Mouse (Mus musculus) liver, adult 2 months (tissue): ENCODE measurements around the gene Dis3l2. TPM values are rescaled to one million over a fixed set of nuclear protein-coding genes. Genes with fewer than 3 reads are reported as not detected.

Experiments
- DNase-seq: peaks from one replicate; pipeline ENCODE4 v3.0.0-alpha.2; 2011; ENCODE audit warnings: low read depth, low spot score; ENCODE audit errors: extremely low read depth
- H3K27ac ChIP-seq: fragments of 200-500 bp; replicated peaks from 2 replicates; pipeline ENCODE4 v1.5.1; 2012; ENCODE audit warnings: low read depth, mild to moderate bottlenecking, control low read depth, inconsistent platforms, low read length; ENCODE audit not compliant: insufficient read depth
- H3K27me3 ChIP-seq: fragments of 200-500 bp; 2 replicates; pipeline ENCODE4 v1.6.1; 2012; ENCODE audit warnings: mild to moderate bottlenecking, moderate library complexity, low read length, inconsistent platforms; ENCODE audit not compliant: control insufficient read depth, insufficient read depth
- H3K36me3 ChIP-seq: fragments of 200-500 bp; 2 replicates; pipeline ENCODE4 v1.6.1; 2012; ENCODE audit warnings: low read length, inconsistent platforms; ENCODE audit not compliant: control insufficient read depth, insufficient read depth
- H3K4me1 ChIP-seq: fragments of 200-500 bp; 2 replicates; pipeline ENCODE4 v1.6.1; 2011; ENCODE audit warnings: low read length; ENCODE audit not compliant: control insufficient read depth, insufficient read depth
- H3K4me3 ChIP-seq: fragments of 200-500 bp; 2 replicates; pipeline ENCODE4 v1.5.1; 2011; ENCODE audit warnings: low read depth, mild to moderate bottlenecking, control low read depth, low read length, moderate library complexity; ENCODE audit not compliant: insufficient read depth
- H3K79me2 ChIP-seq: fragments of 200-500 bp; 2 replicates; pipeline ENCODE4 v1.6.1; 2012; ENCODE audit warnings: inconsistent platforms, mild to moderate bottlenecking, low read length, moderate library complexity; ENCODE audit not compliant: control insufficient read depth, insufficient read depth
- H3K9ac ChIP-seq: fragments of 200-500 bp; 2 replicates; pipeline ENCODE4 v1.6.1; 2012; ENCODE audit warnings: low read depth, mild to moderate bottlenecking, control low read depth, inconsistent platforms, low read length
- CTCF ChIP-seq: fragments of 200-500 bp; IDR thresholded peaks from 2 replicates; pipeline ENCODE4 v1.5.1; 2011; ENCODE audit warnings: low read depth, low read length, control low read depth
- POLR2A ChIP-seq: fragments of 200-500 bp; IDR thresholded peaks from 2 replicates; pipeline ENCODE4 v1.6.1; 2011; ENCODE audit warnings: low read length, control low read depth; ENCODE audit not compliant: insufficient read depth; ENCODE audit errors: extremely low read depth
- WGBS: fragments of 180-500 bp; shearing (Covaris S2); methylation state at CpG from one replicate; pipeline ENCODE4 v1.1.7; 2018; 5-methylcytosine and 5-hydroxymethylcytosine counted together
- polyA plus RNA-seq: library from polyadenylated mRNA; depleted of rRNA; stranded (reverse); fragments of >200 nt; gene quantifications from 2 replicates; pipeline ENCODE4 v1.2.3, GENCODE M21; 2012
- total RNA-seq: library from RNA; depleted of rRNA; stranded (reverse); fragments of >200 nt; gene quantifications from 2 replicates; pipeline ENCODE4 v1.2.3, GENCODE M21; 2014

Gene Dis3l2
- total and polyA plus RNA-seq, 2 experiments, result 9.0 to 13.4 TPM

- TF ChIP-seq CTCF, result no peak
- no peak for TF ChIP-seq POLR2A
- 76% methylated on average over 9 of the region's 9 CpGs for WGBS
- Histone ChIP-seq H3K4me3 (no peak overlapping the region), H3K36me3 (no peaks in the 10 kb centered on the region), H3K27me3 (peaks cover 4% of the 10 kb centered on the region; the same call in 1 of the 2 replicates), H3K9ac (no peak overlapping the region), H3K79me2 (no peaks in the 10 kb centered on the region), H3K4me1 (peaks cover 5% of the 10 kb centered on the region), H3K27ac (no peak overlapping the region)
- no peak for DNase-seq
Measured at GRCm38 (mm10) chr1:86674385-86674784, 29.2 kb upstream of the Dis3l2 start.

DNA sequence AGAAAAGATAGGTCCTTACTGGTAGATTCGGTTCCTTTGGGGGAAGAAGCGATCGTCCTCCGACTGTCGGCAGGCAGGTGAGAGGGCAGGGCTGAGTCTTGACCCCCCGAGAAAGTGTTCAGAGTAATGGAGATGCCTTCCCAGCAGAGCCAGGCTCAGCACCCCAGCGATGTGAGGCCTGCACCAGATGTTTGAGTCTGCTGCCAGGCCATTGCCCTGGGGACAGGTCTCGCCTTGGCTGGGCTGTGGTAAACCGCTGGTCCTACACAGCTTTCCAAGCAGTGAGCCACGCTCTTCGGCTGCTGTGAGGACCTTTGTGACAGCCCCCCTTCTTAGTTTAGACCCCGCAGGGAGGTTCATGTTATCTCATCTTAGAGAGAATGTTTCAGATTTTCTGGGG, 28.5 kb upstream of the Dis3l2 start:
- WGBS, result 90% methylated on average over 12 of the region's 12 CpGs
- H3K27me3 ChIP-seq, result peaks cover 2% of the 10 kb centered on the region; the same call in 1 of the 2 replicates
- TF ChIP-seq CTCF, result no peak
- no peak for TF ChIP-seq POLR2A

DNA sequence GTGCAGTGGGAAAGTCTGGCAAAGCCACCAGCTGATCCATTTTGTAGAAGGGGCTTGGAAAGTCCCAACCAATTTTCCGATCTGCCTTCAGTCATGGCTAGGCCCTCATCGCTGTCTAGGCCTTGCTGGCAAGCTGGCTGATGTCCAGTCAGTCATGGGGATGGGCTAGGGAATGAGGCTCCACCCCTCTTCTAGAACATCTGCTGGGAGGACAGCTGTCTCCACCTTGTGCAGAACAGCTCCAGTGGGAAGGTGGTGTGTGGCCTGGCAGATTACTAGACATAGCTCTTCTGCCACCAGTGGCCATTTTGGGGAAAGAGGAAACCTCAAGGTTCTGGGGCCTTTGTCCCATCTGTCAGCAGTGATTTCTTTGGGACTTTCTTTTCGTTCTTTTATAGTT, 26.0 kb upstream of the Dis3l2 start:
- Histone ChIP-seq H3K36me3 (no peaks in the 10 kb centered on the region), H3K4me1 (no peaks in the 10 kb centered on the region), H3K4me3 (no peak overlapping the region), H3K27me3 (no peaks in the 10 kb centered on the region), H3K9ac (no peak overlapping the region), H3K79me2 (no peaks in the 10 kb centered on the region), H3K27ac (no peak overlapping the region)
- DNase-seq, result no peak
- 84% methylated on average over 3 of the region's 3 CpGs for WGBS
- TF ChIP-seq CTCF (no peak), POLR2A (no peak)

More for the DNA sequence above, 28.5 kb upstream of the Dis3l2 start:
- no peak for DNase-seq
- Histone ChIP-seq H3K4me1 (peaks cover 3% of the 10 kb centered on the region), H3K36me3 (no peaks in the 10 kb centered on the region), H3K27ac (no peak overlapping the region), H3K4me3 (no peak overlapping the region), H3K9ac (no peak overlapping the region), H3K79me2 (no peaks in the 10 kb centered on the region)

DNA sequence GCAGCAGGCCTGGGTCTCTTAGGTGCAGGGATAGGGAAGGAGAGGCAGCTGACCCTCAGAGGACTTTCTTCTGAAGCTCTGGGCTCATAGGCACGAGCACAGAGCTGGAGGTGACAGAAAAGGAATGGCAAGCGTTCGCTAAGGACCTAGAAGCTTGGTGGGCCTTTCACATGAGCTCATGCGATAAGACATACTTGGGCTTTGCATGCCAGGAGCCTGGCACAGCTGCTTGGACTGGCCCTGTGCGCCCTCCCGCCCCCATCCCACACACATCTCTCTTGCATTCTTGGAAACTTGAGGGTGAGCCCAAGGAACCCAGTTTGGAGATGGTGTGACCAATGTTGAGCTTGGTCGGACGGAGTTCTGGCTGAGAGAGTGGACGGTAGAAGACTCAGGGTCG, 24.9 kb upstream of the Dis3l2 start:
- Histone ChIP-seq H3K79me2 (no peaks in the 10 kb centered on the region), H3K4me3 (no peak overlapping the region), H3K36me3 (no peaks in the 10 kb centered on the region), H3K27me3 (no peaks in the 10 kb centered on the region), H3K9ac (no peak overlapping the region), H3K4me1 (no peaks in the 10 kb centered on the region), H3K27ac (no peak overlapping the region)
- DNase-seq, result no peak
- WGBS, result 89% methylated on average over 10 of the region's 10 CpGs
- TF ChIP-seq POLR2A, result no peak
- TF ChIP-seq CTCF, result no peak

DNA sequence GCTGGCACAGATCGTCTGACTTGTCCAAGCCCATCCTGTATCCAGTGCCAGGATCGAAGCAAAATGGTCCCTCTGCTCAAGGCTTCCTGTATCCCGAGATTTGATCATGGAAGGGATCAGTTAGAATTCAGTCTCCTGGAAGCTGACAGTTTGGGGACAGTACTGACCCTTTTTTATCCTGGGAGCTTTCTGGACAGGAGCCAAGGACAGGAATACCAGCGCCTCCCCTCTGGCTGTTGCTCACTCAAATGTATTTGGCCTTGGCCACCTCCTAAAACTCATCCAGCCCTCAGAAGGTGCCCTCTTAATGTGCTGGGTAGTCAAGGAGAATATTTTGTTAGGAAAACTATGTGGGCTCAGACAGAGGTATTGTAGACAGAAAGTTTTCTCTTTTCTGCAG, 16.4 kb upstream of the Dis3l2 start:
- no peak overlapping the region for H3K27ac ChIP-seq
- no peak for DNase-seq
- no peaks in the 10 kb centered on the region for H3K27me3 ChIP-seq
- H3K9ac ChIP-seq, result no peak overlapping the region
- H3K4me3 ChIP-seq, result no peak overlapping the region
- TF ChIP-seq POLR2A (no peak), CTCF (no peak)
- no peaks in the 10 kb centered on the region for H3K36me3 ChIP-seq
- H3K79me2 ChIP-seq, result no peaks in the 10 kb centered on the region
- no peaks in the 10 kb centered on the region for H3K4me1 ChIP-seq
- 77% methylated on average over 4 of the region's 4 CpGs for WGBS

- H3K4me1 ChIP-seq, result no peaks in the 10 kb centered on the region
- no peak overlapping the region for H3K9ac ChIP-seq
- whole genome bisulfite sequencing, result 86% methylated on average over 5 of the region's 5 CpGs
- DNase-seq, result no peak
- no peak overlapping the region for H3K4me3 ChIP-seq
- H3K79me2 ChIP-seq, result no peaks in the 10 kb centered on the region
- no peaks in the 10 kb centered on the region for H3K27me3 ChIP-seq
- no peak for TF ChIP-seq POLR2A
- no peak for TF ChIP-seq CTCF
- no peak overlapping the region for H3K27ac ChIP-seq
- no peaks in the 10 kb centered on the region for H3K36me3 ChIP-seq
Measured at GRCm38 (mm10) chr1:86691027-86691426, 12.6 kb upstream of the Dis3l2 start.
